Mouse (Mus musculus): ENCODE results near the gene Rasl10b. TPM values are rescaled to one million over a fixed set of nuclear protein-coding genes. Genes with fewer than 3 reads are reported as not detected.
A peak's percentile ranks its signal among the peaks of the same experiment; 100 is the strongest.

Gene Rasl10b
- total RNA-seq (2021): 10 to 100 TPM; 74.9 to 78.3 TPM
- long read RNA-seq, experiment 1, transcript Rasl10b-202 (4 exons, 3,156 nt): major isoform, 20 of 38 reads
- long read RNA-seq, experiment 1, partial matches to known transcripts: 16 of 38 reads
- long read RNA-seq, experiment 1, other reads (novel, unspliced or antisense): 2 of 38 reads
- long read RNA-seq, experiment 2, partial matches to known transcripts: 1 of 16 reads
- long read RNA-seq, experiment 2, other reads (novel, unspliced or antisense): 13 of 16 reads

GRCm38 (mm10) chr11:83409087-83409754 is at the start of gene Rasl10b:
Rasl10b (plus strand) TSS chr11:83409137.
- DNase-seq: peak; percentile 61 to 66

- no peak for DNase-seq
These were observed 44.3 kb upstream of the Rasl10b start for GRCm38 (mm10) chr11:83364656-83365055.

GRCm38 (mm10) chr11:83371267-83371666 is 37.7 kb upstream of the Rasl10b start:
- no peak for DNase-seq

- no peak for DNase-seq
These were observed 29.1 kb upstream of the Rasl10b start for GRCm38 (mm10) chr11:83379745-83380341.

DNA sequence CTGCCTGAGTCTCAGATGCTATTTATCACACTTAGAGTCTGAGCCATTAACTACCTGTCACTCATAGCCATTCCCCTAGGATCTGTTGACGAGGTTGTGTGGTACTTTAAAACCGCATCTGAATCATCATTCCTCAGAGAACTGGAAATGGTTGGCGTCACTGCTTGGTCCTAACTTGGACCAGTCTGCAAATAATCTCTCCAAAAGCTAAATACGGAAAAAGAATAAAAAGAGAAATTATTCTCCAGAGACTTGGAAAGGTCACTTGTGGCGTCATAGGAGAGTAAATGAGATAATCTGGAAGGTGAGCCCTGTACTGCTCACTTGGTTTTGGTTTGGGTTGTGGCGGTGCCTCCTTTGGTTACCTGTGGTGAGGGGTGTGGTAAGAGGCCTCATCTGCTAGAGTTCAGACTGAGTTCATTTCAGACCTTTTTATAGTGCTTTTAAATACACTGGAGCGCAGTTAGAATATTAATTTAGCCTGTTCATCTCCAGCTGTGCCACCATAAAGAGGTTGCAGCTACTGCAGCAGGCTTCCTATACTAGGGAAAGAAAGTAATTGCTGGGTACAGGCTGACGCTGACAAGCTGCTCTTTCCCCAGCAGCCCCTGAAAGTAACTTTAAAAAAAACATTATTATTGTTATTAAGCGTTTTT is 25.9 kb upstream of the Rasl10b start:
- no peak for DNase-seq

DNA sequence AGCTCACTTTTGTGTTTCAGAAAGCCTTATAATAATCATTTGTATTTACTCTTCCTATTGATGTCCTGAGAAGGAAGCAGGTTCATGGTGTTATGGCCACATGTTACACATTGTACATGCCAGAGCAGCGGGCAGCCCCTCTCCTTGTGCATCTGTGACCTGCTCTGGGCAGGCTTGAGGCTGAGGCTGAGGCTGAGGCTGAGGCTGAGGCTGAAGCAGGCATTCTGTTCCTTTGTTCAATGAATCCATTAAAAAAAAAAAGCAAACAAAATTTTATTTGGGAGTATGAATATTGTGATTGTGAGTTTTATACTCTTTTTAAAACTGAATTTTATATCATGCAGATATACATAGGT is 25.4 kb upstream of the Rasl10b start:
- no peak for DNase-seq

DNA sequence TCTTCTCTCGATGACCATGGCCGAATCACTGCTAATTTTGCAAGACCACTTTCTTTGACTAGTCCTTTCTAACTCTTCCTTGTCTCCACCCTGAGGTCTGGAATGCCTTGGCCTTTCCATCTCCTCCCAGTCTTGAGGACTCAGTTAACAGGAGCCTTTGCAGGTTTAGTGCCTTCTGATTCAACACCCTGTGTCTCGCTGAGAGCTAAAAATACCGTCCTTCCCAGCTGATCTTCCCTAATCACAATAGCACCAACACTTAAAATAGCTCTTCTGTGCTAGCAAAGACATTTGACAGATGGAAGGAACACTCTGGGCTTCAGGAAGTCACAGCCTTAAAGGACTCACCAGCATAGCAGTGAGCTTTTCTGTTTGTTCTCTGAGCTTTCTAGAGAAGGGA is 15.9 kb upstream of the Rasl10b start:
- peak; percentile 59 to 62 for DNase-seq

DNA sequence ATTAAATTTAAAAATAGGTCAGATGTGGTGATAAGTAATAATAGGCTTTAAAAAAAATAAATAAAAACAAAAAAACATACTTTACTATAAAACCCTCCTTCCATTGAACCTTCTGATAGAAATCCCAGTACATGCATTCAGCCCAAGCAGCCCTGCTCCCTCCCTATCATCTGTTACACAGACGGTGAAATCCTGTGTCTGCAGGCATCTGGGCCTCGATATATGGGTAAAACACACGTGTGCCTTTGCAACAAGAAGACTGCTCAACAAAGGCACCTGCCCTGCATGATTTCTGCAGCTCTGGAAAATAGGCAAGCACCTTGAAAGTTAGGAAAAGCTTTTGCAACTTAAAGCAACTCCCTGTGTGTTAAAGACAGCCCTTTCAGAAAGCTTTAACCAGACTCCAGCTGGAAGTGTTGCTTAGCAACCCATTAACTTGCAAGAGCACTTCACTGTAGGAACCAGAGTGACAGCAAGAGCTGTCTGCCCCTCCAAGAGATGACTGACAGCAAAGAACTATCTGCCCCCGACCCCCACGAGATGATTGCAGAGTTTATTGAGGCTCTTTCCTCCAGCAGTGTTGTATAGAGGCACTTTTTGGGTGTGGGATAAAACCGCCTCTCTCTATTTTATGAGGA is 14.0 kb upstream of the Rasl10b start:
- no peak for DNase-seq

GRCm38 (mm10) chr11:83397626-83398025 is 11.3 kb upstream of the Rasl10b start:
- DNase-seq: peak; percentile 58 to 62

- DNase-seq: no peak
These were observed 10.2 kb upstream of the Rasl10b start for GRCm38 (mm10) chr11:83398724-83399123.

GRCm38 (mm10) chr11:83403787-83404186 is 5.2 kb upstream of the Rasl10b start:
- DNase-seq: no peak

GRCm38 (mm10) chr11:83406391-83406790 is 2.5 kb upstream of the Rasl10b start:
- DNase-seq: no peak

DNA sequence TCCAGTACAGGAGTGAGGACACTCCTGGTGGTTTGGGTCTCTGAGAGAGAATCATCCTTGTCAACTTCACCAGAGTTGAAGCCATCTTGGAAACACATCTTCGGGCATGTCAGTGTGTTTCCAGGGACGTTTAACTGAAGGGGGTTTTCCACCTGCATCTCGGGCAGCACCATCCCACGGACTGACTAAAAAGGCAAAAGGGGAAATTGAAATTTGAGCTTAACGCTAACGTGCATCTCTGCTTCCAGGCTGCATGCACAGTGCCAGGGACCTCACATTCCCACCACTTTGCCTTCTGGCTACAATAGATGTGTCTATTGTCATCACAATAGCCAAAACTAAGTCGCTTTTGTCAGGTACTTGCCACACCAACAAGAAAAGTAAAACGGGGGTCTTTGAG is 695 bp upstream of the Rasl10b start:
- no peak for DNase-seq

- peak in 1 of 2 experiments; percentile 23 for DNase-seq
These were observed 905 bp downstream of the Rasl10b start for GRCm38 (mm10) chr11:83409792-83410291.

- DNase-seq: no peak
These were observed 1.6 kb downstream of the Rasl10b start for GRCm38 (mm10) chr11:83410510-83410909.

- peak in 1 of 2 experiments; percentile 66 for DNase-seq
These were observed 8.1 kb downstream of the Rasl10b start for GRCm38 (mm10) chr11:83417080-83417479.

- DNase-seq: no peak
These were observed 8.8 kb downstream of the Rasl10b start for GRCm38 (mm10) chr11:83417708-83418107.

GRCm38 (mm10) chr11:83418566-83418965 is 9.6 kb downstream of the Rasl10b start:
- no peak for DNase-seq

- no peak for DNase-seq
These were observed 11.4 kb downstream of the Rasl10b start for GRCm38 (mm10) chr11:83420338-83420737.

DNA sequence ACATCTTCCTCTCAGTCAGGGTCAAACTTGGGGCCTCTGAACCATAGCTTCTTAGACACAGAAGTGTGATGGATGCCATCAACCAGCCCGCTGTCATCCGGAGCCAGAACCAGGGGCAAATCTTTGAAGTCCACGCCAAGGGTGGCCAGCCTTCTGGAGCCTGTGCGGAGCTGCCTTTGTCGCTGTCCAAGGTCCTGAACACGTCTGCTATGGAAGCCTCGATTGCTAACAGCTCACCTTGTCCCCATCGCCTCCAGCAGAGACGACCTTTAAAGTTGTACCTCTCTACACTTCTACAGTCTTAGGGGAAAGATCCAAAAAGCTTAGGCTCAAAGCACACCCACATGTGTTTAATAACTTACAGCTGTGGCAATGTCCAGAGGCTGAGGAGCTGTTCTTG is 12.4 kb downstream of the Rasl10b start:
- peak; percentile 49 to 84 for DNase-seq

DNA sequence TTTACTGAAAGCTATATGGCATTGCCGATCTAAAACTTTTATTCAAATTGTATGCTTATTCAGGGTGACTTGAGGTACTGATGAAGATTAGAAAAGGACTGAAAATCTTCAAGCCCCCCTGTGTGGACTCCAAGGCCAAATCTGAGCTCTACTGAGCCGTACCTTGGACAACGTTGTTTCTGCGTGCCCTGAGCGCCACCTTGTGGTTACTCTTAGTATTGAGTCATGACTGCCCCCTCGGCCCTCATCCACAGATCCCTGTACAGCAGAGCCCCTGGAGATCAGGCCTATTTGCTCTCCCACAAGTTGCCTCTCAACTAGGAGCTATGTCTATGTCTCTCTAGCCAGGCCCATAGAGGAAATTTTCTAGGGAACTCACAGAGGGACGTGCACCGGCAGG is 15.7 kb downstream of the Rasl10b start:
- peak; percentile 62 to 87 for DNase-seq

DNA sequence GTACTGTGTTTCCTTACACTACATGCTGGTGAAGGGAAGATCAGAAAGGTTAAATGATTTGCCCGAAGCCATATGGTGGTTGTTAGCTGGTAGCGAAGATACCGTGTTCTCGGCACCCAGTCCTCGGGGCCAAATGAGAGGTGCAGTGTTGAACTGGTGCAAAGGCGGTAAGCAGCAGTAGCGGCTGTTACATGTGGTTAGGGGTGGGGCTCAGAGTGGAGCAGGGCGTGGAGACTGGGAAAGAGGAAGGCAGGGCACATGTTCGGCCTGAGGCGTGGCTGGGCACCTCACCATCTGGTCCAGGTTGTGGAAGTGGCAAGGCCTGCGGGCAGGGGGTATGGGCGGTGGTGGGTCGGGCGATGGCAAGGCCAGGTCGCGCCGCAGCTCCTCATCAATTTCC is 18.0 kb downstream of the Rasl10b start:
- no peak for DNase-seq

All from heart, adult 18-20 months (tissue).